In genomic region chr9:71888450-71888849, GRCm38 (mm10) we compare ENCODE assay signal across 11 mouse cellular contexts.
A peak's percentile ranks its signal among the peaks of the same experiment; 100 is the strongest.
DNase-seq lines count a peak whose midpoint lies in the region; ATAC-seq lines count a peak whose summit lies in the region.
"Had no signal": no experiment of that assay in that cellular context is flagged by ENCODE, and none has a peak within 500 bp of the region (broad histone marks: within the 10 kb centered on the region; RNA-seq: fewer than 3 reads in every experiment).

No protein-coding gene starts in this region.

- ATAC-seq in hindbrain, embryonic 11.5 days (ENCODE audit: low FRiP score): no peak
- no peak for ATAC-seq in midbrain, embryonic 12.5 days (ENCODE audit: low FRiP score, low read depth)
- ATAC-seq in kidney, embryonic 14.5 days (ENCODE audit: low FRiP score, low TSS enrichment): no peak

- H3K9me3 ChIP-seq in hindbrain, embryonic 10.5 days: no peaks in the 10 kb centered on the region
- H3K9me3 ChIP-seq in hindbrain, embryonic 11.5 days (ENCODE audit: control insufficient read depth, low read length): no peaks in the 10 kb centered on the region
- no peaks in the 10 kb centered on the region for H3K9me3 ChIP-seq in midbrain, embryonic 12.5 days
- no peaks in the 10 kb centered on the region for H3K9me3 ChIP-seq in kidney, embryonic 14.5 days (ENCODE audit: control insufficient read depth, low read length)

- H3K4me3 ChIP-seq in hindbrain, embryonic 10.5 days: no peak overlapping the region
- H3K4me3 ChIP-seq in hindbrain, embryonic 11.5 days (ENCODE audit: low read depth, low read length): no peak overlapping the region
- no peak overlapping the region for H3K4me3 ChIP-seq in midbrain, embryonic 12.5 days
- H3K4me3 ChIP-seq in kidney, embryonic 14.5 days (ENCODE audit: low read length): no peak overlapping the region

- H3K9ac ChIP-seq in hindbrain, embryonic 11.5 days (ENCODE audit: low read depth, low read length): no peak overlapping the region
- H3K9ac ChIP-seq in midbrain, embryonic 12.5 days (replicated peaks): 0 out of 2 replicates have a peak overlapping the region, but pooled peaks have one; percentile 15
- H3K9ac ChIP-seq in kidney, embryonic 14.5 days (ENCODE audit: low read depth, low read length): no peak overlapping the region

- peak; percentile 29 for DNase-seq in hindbrain, embryonic 10.5 days (ENCODE audit: low spot score)
- no peak for DNase-seq in hindbrain, embryonic 11.5 days (ENCODE audit: low spot score)
- DNase-seq in NIH3T3 (ENCODE audit: low read depth): peak; percentile 88
- peak; percentile 84 for DNase-seq in fibroblast of lung, adult 2 months (ENCODE audit: low read depth)
- no peak for DNase-seq in spleen, postnatal 36 days (ENCODE audit: low spot score in 2 of 2)
- DNase-seq in cerebellum, adult 8-10 months: no peak
- DNase-seq: kidney, adult 2 months; right cerebral cortex, postnatal 14 days; thymus, postnatal 14 days had no signal

- H3K4me2 ChIP-seq in hindbrain, embryonic 11.5 days (replicated peaks; ENCODE audit: low read depth, low read length): no peak overlapping the region
- peak overlapping the region; percentile 17; the same call in 1 of the 2 replicates for H3K4me2 ChIP-seq in midbrain, embryonic 12.5 days (replicated peaks)
- H3K4me2 ChIP-seq in kidney, embryonic 14.5 days (replicated peaks; ENCODE audit: low read depth, low read length): no peak overlapping the region

- H3K36me3 ChIP-seq in hindbrain, embryonic 10.5 days: peaks cover 22% of the 10 kb centered on the region
- no peaks in the 10 kb centered on the region for H3K36me3 ChIP-seq in hindbrain, embryonic 11.5 days (ENCODE audit: control insufficient read depth, insufficient read depth, low read length)
- peaks cover 8% of the 10 kb centered on the region; the same call in 1 of the 2 replicates for H3K36me3 ChIP-seq in midbrain, embryonic 12.5 days
- peaks cover 6% of the 10 kb centered on the region; the same call in 1 of the 2 replicates for H3K36me3 ChIP-seq in kidney, embryonic 14.5 days (ENCODE audit: control insufficient read depth, insufficient read depth, low read length)

- no peaks in the 10 kb centered on the region for H3K27me3 ChIP-seq in hindbrain, embryonic 10.5 days (ENCODE audit: insufficient read depth, poor library complexity, severe bottlenecking)
- no peaks in the 10 kb centered on the region for H3K27me3 ChIP-seq in hindbrain, embryonic 11.5 days (ENCODE audit: control insufficient read depth, insufficient read depth, low read length)
- no peaks in the 10 kb centered on the region for H3K27me3 ChIP-seq in midbrain, embryonic 12.5 days
- H3K27me3 ChIP-seq in kidney, embryonic 14.5 days (ENCODE audit: control insufficient read depth, insufficient read depth, low read length): no peaks in the 10 kb centered on the region

- H3K4me1 ChIP-seq in hindbrain, embryonic 10.5 days (replicated peaks): peaks cover 41% of the 10 kb centered on the region
- H3K4me1 ChIP-seq in hindbrain, embryonic 11.5 days (replicated peaks; ENCODE audit: control insufficient read depth, insufficient read depth, low read length): no peaks in the 10 kb centered on the region
- H3K4me1 ChIP-seq in midbrain, embryonic 12.5 days: peaks cover 18% of the 10 kb centered on the region
- H3K4me1 ChIP-seq in kidney, embryonic 14.5 days (ENCODE audit: control insufficient read depth, insufficient read depth, low read length): no peaks in the 10 kb centered on the region

- peak overlapping the region; percentile 40; the same call in 1 of the 2 replicates for H3K27ac ChIP-seq in hindbrain, embryonic 10.5 days
- H3K27ac ChIP-seq in hindbrain, embryonic 11.5 days (ENCODE audit: low read depth, low read length): no peak overlapping the region
- no peak overlapping the region for H3K27ac ChIP-seq in midbrain, embryonic 12.5 days (replicated peaks)
- H3K27ac ChIP-seq in kidney, embryonic 14.5 days (ENCODE audit: low read depth, low read length): no peak overlapping the region

- WGBS in hindbrain, embryonic 10.5 days: 33% methylated on average over 5 of the region's 5 CpGs
- WGBS in hindbrain, embryonic 11.5 days: 53% methylated on average over 5 of the region's 5 CpGs
- 39% methylated on average over 5 of the region's 5 CpGs for WGBS in midbrain, embryonic 12.5 days
- WGBS in kidney, embryonic 14.5 days: 12% methylated on average over 5 of the region's 5 CpGs

Comparison
In these comparisons a context has a peak if more than half of its experiments do, and no peak if none do; other contexts are left out.
1. DNase-seq: peak in hindbrain, embryonic 10.5 days (single experiment), NIH3T3 (single experiment) and fibroblast of lung, adult 2 months (single experiment); none in hindbrain, embryonic 11.5 days (single experiment), spleen, postnatal 36 days (0 of 2) and cerebellum, adult 8-10 months (single experiment).